Mouse (Mus musculus) limb, embryonic 10.5 days (tissue): ENCODE measurements around the gene Gm8113. TPM values are rescaled to one million over a fixed set of nuclear protein-coding genes. Genes with fewer than 3 reads are reported as not detected.
"Not testable (repeated sequence)": the region's sequence is repeated elsewhere in the genome, so short reads cannot be mapped to it uniquely, and the experiment has no call there.

Source experiments
- DNase-seq: peaks from one replicate; pipeline ENCODE4 v3.0.0-alpha.2; 2017; ENCODE audit warnings: low spot score
- H3K27ac ChIP-seq: fragments of 300-500 bp; sonication (generic); 2 replicates; pipeline ENCODE4 v1.5.1; 2016; ENCODE audit warnings: mild to moderate bottlenecking
- H3K27me3 ChIP-seq: fragments of 300-500 bp; sonication (generic); 2 replicates; pipeline ENCODE4 v1.6.1; 2016; ENCODE audit warnings: low read depth, mild to moderate bottlenecking; ENCODE audit not compliant: poor library complexity, severe bottlenecking
- H3K36me3 ChIP-seq: fragments of 300-500 bp; sonication (generic); 2 replicates; pipeline ENCODE4 v1.6.1; 2016; ENCODE audit warnings: mild to moderate bottlenecking, moderate library complexity
- H3K4me1 ChIP-seq: fragments of 300-500 bp; sonication (generic); 2 replicates; pipeline ENCODE4 v1.6.1; 2016
- H3K4me3 ChIP-seq: fragments of 300-500 bp; sonication (generic); 2 replicates; pipeline ENCODE4 v1.5.1; 2016; ENCODE audit warnings: mild to moderate bottlenecking, moderate library complexity
- H3K9me3 ChIP-seq: fragments of 300-500 bp; sonication (generic); replicated peaks from 2 replicates; pipeline ENCODE4 v1.6.1; 2016; ENCODE audit warnings: mild to moderate bottlenecking
- WGBS: fragments of 180-500 bp; shearing (Covaris S2); methylation state at CpG from one replicate; pipeline ENCODE4 v1.1.7; 2016; 5-methylcytosine and 5-hydroxymethylcytosine counted together
- polyA plus RNA-seq: library from polyadenylated mRNA; unstranded; fragments of >200 nt; fragmentation: Nextera tagmentation; extraction: Ambion mirVana; gene quantifications from 2 replicates; pipeline ENCODE4 v1.2.1, GENCODE M21; 2016

Gene Gm8113
- polyA plus RNA-seq, 1 experiment from 2014 or later = 13.5 TPM

GRCm38 (mm10) chr14:43953382-43953781 lies 28.2 kb downstream of the Gm8113 start:
- not testable (repeated sequence) for H3K27ac ChIP-seq, H3K36me3 ChIP-seq, H3K9me3 ChIP-seq, H3K4me3 ChIP-seq, H3K4me1 ChIP-seq, H3K27me3 ChIP-seq, DNase-seq
- 76% methylated on average over 2 of the region's 2 CpGs for WGBS

- not testable (repeated sequence) for H3K36me3 ChIP-seq
These were observed 29.9 kb downstream of the Gm8113 start for GRCm38 (mm10) chr14:43955074-43955473.

GRCm38 (mm10) chr14:43956769-43957168 lies 31.6 kb downstream of the Gm8113 start, which contains the start of gene Ang5:
Ang5 (plus strand) TSS chr14:43957069.
- H3K9me3 ChIP-seq, H3K27ac ChIP-seq, H3K4me3 ChIP-seq, H3K27me3 ChIP-seq, H3K4me1 ChIP-seq, H3K36me3 ChIP-seq, DNase-seq: not testable (repeated sequence)
- no CpG with 5 or more reads among the region's 2 CpGs for WGBS

More at GRCm38 (mm10) chr14:43955074-43955473, 29.9 kb downstream of the Gm8113 start:
- not testable (repeated sequence) for H3K9me3 ChIP-seq, H3K27me3 ChIP-seq, H3K27ac ChIP-seq, H3K4me3 ChIP-seq, H3K4me1 ChIP-seq, DNase-seq
- WGBS = no CpG with 5 or more reads among the region's 1 CpGs

Other genes starting within 250 kb of the Gm8113 start
- gene Gm8165, start 248.2 kb upstream of the Gm8113 start, polyA plus RNA-seq = not detected in 2 replicates
- gene Gm7324, start 227.6 kb upstream of the Gm8113 start, polyA plus RNA-seq = 1.5 and 1.7 TPM in 2 replicates
- not detected in 2 replicates for gene Gm16506, start 197.9 kb upstream of the Gm8113 start, polyA plus RNA-seq
- not detected in 2 replicates for gene Gm6526, start 177.5 kb upstream of the Gm8113 start, polyA plus RNA-seq
- gene Gm8180, start 140.6 kb upstream of the Gm8113 start, polyA plus RNA-seq = not detected in 2 replicates
- not detected in 2 replicates for gene Ear1, start 49.9 kb upstream of the Gm8113 start, polyA plus RNA-seq
- not detected in 2 replicates for gene Ear10, start 1.8 kb upstream of the Gm8113 start, polyA plus RNA-seq
- not detected in 2 replicates for gene Ang5, start 31.7 kb downstream of the Gm8113 start, polyA plus RNA-seq
- gene Ang6, start 76.9 kb downstream of the Gm8113 start, polyA plus RNA-seq = not detected in 2 replicates
- not detected in 2 replicates for gene Ear2, start 177.3 kb downstream of the Gm8113 start, polyA plus RNA-seq
- gene Gm3327, start 198.5 kb downstream of the Gm8113 start, polyA plus RNA-seq = not detected in 2 replicates